Mouse (Mus musculus) hindbrain, postnatal 0 days (tissue): ENCODE data around the gene Hspb7. TPM values are rescaled to one million over a fixed set of nuclear protein-coding genes. Genes with fewer than 3 reads are reported as not detected.

ENCODE experiments used
- ATAC-seq: fragments of 200-750 bp; cut with Nextera tagmentation; 2 replicates; pipeline ENCODE4 v1.8.0; 2017; ENCODE audit warnings: mild to moderate bottlenecking, moderate TSS enrichment, moderate library complexity
- DNase-seq: peaks from one replicate; pipeline ENCODE4 v3.0.0-alpha.2; 2015; ENCODE audit warnings: low spot score
- H3K27ac ChIP-seq: fragments of 300-500 bp; sonication (generic); 2 replicates; pipeline ENCODE4 v1.5.1; 2014; ENCODE audit warnings: mild to moderate bottlenecking
- H3K27me3 ChIP-seq: fragments of 300-500 bp; sonication (generic); 2 replicates; pipeline ENCODE4 v1.6.1; 2014; ENCODE audit warnings: low read length, mixed read lengths; ENCODE audit not compliant: insufficient read depth
- H3K36me3 ChIP-seq: fragments of 300-500 bp; sonication (generic); 2 replicates; pipeline ENCODE4 v1.6.1; 2014; ENCODE audit warnings: low read length, mixed read lengths; ENCODE audit not compliant: insufficient read depth
- H3K4me1 ChIP-seq: fragments of 300-500 bp; sonication (generic); 2 replicates; pipeline ENCODE4 v1.6.1; 2014; ENCODE audit warnings: antibody characterized with exemption, low read length, mixed read lengths; ENCODE audit not compliant: insufficient read depth
- H3K4me2 ChIP-seq: fragments of 300-500 bp; sonication (generic); 2 replicates; pipeline ENCODE4 v1.6.1; 2014; ENCODE audit warnings: low read depth, mild to moderate bottlenecking, low read length, moderate library complexity, mixed read lengths
- H3K4me3 ChIP-seq: fragments of 300-500 bp; sonication (generic); 2 replicates; pipeline ENCODE4 v1.5.1; 2014; ENCODE audit warnings: low read length
- H3K9ac ChIP-seq: fragments of 300-500 bp; sonication (generic); replicated peaks from 2 replicates; pipeline ENCODE4 v1.6.1; 2014; ENCODE audit warnings: mild to moderate bottlenecking, low read length, moderate library complexity, mixed read lengths
- H3K9me3 ChIP-seq: fragments of 300-500 bp; sonication (generic); 2 replicates; pipeline ENCODE4 v1.6.1; 2016; ENCODE audit warnings: low read length, mixed read lengths
- CTCF ChIP-seq: IDR thresholded peaks from 2 replicates; pipeline ENCODE4 v1.5.1; 2016; ENCODE audit warnings: antibody characterized with exemption, control low read depth, low read depth
- WGBS: fragments of 180-500 bp; shearing (Covaris S2); extraction: QIAGEN DNeasy Blood & Tissue Kit; methylation state at CpG from one replicate; pipeline ENCODE4 v1.1.7; 2014; 5-methylcytosine and 5-hydroxymethylcytosine counted together
- polyA plus RNA-seq: library from polyadenylated mRNA; unstranded; fragments of >200 nt; fragmentation: Nextera tagmentation; extraction: Ambion mirVana; gene quantifications from 2 replicates; pipeline ENCODE4 v1.2.1, GENCODE M21; 2015
- total RNA-seq: library from RNA; depleted of rRNA; stranded (reverse); fragments of >200 nt; gene quantifications from 2 replicates; pipeline ENCODE4 v1.2.3, GENCODE M21; 2014

Gene Hspb7
- total and polyA plus RNA-seq, 2 experiments from 2014 or later: 0.06 TPM; not detected in 1

GRCm38 (mm10) chr4:141443641-141444429, 23.3 kb downstream of the Hspb7 start:
- Histone ChIP-seq H3K27me3 (no peaks in the 10 kb centered on the region), H3K4me1 (peaks cover 5% of the 10 kb centered on the region; the same call in 1 of the 2 replicates), H3K27ac (no peak overlapping the region), H3K9ac (peak overlapping the region; percentile 97; the same call in 1 of the 2 replicates), H3K36me3 (peaks cover 6% of the 10 kb centered on the region; the same call in 1 of the 2 replicates), H3K9me3 (no peaks in the 10 kb centered on the region), H3K4me3 (peak overlapping the region; percentile 100), H3K4me2 (peak overlapping the region; percentile 84)
- TF ChIP-seq CTCF: no peak
- no peak for ATAC-seq
- no peak for DNase-seq
- 52% methylated on average over 11 of the region's 11 CpGs for WGBS

GRCm38 (mm10) chr4:141444451-141445327, 24.1 kb downstream of the Hspb7 start, which contains the start of gene Zbtb17:
Gene Zbtb17, plus strand, starts transcription at chr4:141444654.
- 1% methylated on average over 84 of the region's 102 CpGs for WGBS

GRCm38 (mm10) chr4:141445328-141445720, 24.7 kb downstream of the Hspb7 start:
- Histone ChIP-seq H3K9ac (peak overlapping the region; percentile 97), H3K9me3 (no peaks in the 10 kb centered on the region), H3K4me1 (peaks cover 5% of the 10 kb centered on the region; the same call in 1 of the 2 replicates), H3K4me2 (peak overlapping the region; percentile 84), H3K27ac (peak overlapping the region; percentile 82), H3K36me3 (peaks cover 15% of the 10 kb centered on the region), H3K27me3 (no peaks in the 10 kb centered on the region), H3K4me3 (peak overlapping the region; percentile 100)
- ATAC-seq: no peak
- WGBS: 15% methylated on average over 14 of the region's 14 CpGs
- no peak for TF ChIP-seq CTCF
- no peak for DNase-seq

More at GRCm38 (mm10) chr4:141444451-141445327, 24.1 kb downstream of the Hspb7 start, which contains the start of gene Zbtb17:
- Histone ChIP-seq H3K9me3 (no peaks in the 10 kb centered on the region), H3K4me2 (peak within 1 kb of the TSS; percentile 84), H3K4me1 (peaks cover 5% of the 10 kb centered on the region; the same call in 1 of the 2 replicates), H3K4me3 (peak within 1 kb of the TSS; percentile 100), H3K36me3 (peaks cover 15% of the 10 kb centered on the region), H3K9ac (peak within 1 kb of the TSS; percentile 97), H3K27ac (peak within 1 kb of the TSS; percentile 82), H3K27me3 (no peaks in the 10 kb centered on the region)
- DNase-seq (peak; percentile 96), ATAC-seq (peak; percentile 90)
- TF ChIP-seq CTCF: no peak

- peaks cover 15% of the 10 kb centered on the region for H3K36me3 ChIP-seq
- WGBS: 64% methylated on average over 7 of the region's 7 CpGs
- no peak for ATAC-seq
- H3K4me2 ChIP-seq: no peak overlapping the region
- no peak overlapping the region for H3K27ac ChIP-seq
- H3K4me3 ChIP-seq: no peak overlapping the region
- H3K27me3 ChIP-seq: no peaks in the 10 kb centered on the region
- no peak for TF ChIP-seq CTCF
- H3K9me3 ChIP-seq: no peaks in the 10 kb centered on the region
- H3K4me1 ChIP-seq: peaks cover 5% of the 10 kb centered on the region; the same call in 1 of the 2 replicates
- DNase-seq: no peak
- no peak overlapping the region for H3K9ac ChIP-seq
These were observed 25.6 kb downstream of the Hspb7 start for GRCm38 (mm10) chr4:141446211-141446610.

GRCm38 (mm10) chr4:141451251-141451650, 30.7 kb downstream of the Hspb7 start:
- 87% methylated on average over 2 of the region's 2 CpGs for WGBS
- Histone ChIP-seq H3K4me1 (no peaks in the 10 kb centered on the region), H3K27ac (no peak overlapping the region), H3K4me2 (no peak overlapping the region), H3K4me3 (no peak overlapping the region), H3K27me3 (no peaks in the 10 kb centered on the region), H3K9me3 (no peaks in the 10 kb centered on the region), H3K36me3 (peaks cover 19% of the 10 kb centered on the region), H3K9ac (no peak overlapping the region)
- no peak for TF ChIP-seq CTCF
- no peak for ATAC-seq
- DNase-seq: no peak

- DNase-seq (no peak), ATAC-seq (no peak)
- Histone ChIP-seq H3K9me3 (no peaks in the 10 kb centered on the region), H3K27me3 (no peaks in the 10 kb centered on the region), H3K4me1 (no peaks in the 10 kb centered on the region), H3K4me2 (no peak overlapping the region), H3K36me3 (peaks cover 19% of the 10 kb centered on the region), H3K9ac (no peak overlapping the region), H3K4me3 (no peak overlapping the region), H3K27ac (no peak overlapping the region)
- WGBS: 91% methylated on average over 9 of the region's 9 CpGs
- no peak for TF ChIP-seq CTCF
These were observed 31.4 kb downstream of the Hspb7 start for GRCm38 (mm10) chr4:141451916-141452450.
